Comparison of ENCODE assay signal across 15 mouse cellular contexts in genomic region chr11:25287458-25288247, GRCm38 (mm10).
A peak's percentile ranks its signal among the peaks of the same experiment; 100 is the strongest.
DNase-seq lines count a peak whose midpoint lies in the region; ATAC-seq and TF ChIP-seq lines count a peak whose summit lies in the region.
"Had no signal": no experiment of that assay in that cellular context is flagged by ENCODE, and none has a peak within 500 bp of the region (broad histone marks: within the 10 kb centered on the region; RNA-seq: fewer than 3 reads in every experiment).

No protein-coding gene starts in this region.

- H3K4me3 ChIP-seq in gastrocnemius, adult 2 months: peak overlapping the region; percentile 52
- H3K4me3 ChIP-seq in left cerebral cortex, adult 2 months: peak overlapping the region; percentile 40
- peak overlapping the region; percentile 16; the same call in 1 of the 2 replicates for H3K4me3 ChIP-seq in embryonic facial prominence, embryonic 14.5 days (ENCODE audit: low read depth, low read length)
- no peak overlapping the region for H3K4me3 ChIP-seq in limb, embryonic 15.5 days
- H3K4me3 ChIP-seq: embryonic facial prominence, embryonic 12.5 days had no signal

- intact Hi-C loops in gastrocnemius, adult 2 months (cut with DNase I): no loop called here
- intact Hi-C loops in left cerebral cortex, adult 2 months (cut with DNase I): loop anchor here (5.0 kb wide), 2 partner anchors 130 to 255 kb away; no protein-coding TSS in a partner anchor

- WGBS in embryonic facial prominence, embryonic 14.5 days: 79% methylated on average over 13 of the region's 13 CpGs
- WGBS in limb, embryonic 15.5 days: 69% methylated on average over 13 of the region's 13 CpGs

- peak overlapping the region; percentile 48 for H3K4me2 ChIP-seq in embryonic facial prominence, embryonic 14.5 days (ENCODE audit: low read depth, low read length)
- peak overlapping the region; percentile 31 for H3K4me2 ChIP-seq in limb, embryonic 15.5 days

- no peaks in the 10 kb centered on the region for H3K9me3 ChIP-seq in embryonic facial prominence, embryonic 14.5 days (ENCODE audit: control insufficient read depth, low read length)
- H3K9me3 ChIP-seq in limb, embryonic 15.5 days: no peaks in the 10 kb centered on the region
- H3K9me3 ChIP-seq: embryonic facial prominence, embryonic 12.5 days had no signal

- no peak overlapping the region for H3K27ac ChIP-seq in gastrocnemius, adult 2 months
- peak overlapping the region; percentile 29; the same call in 1 of the 2 replicates for H3K27ac ChIP-seq in left cerebral cortex, adult 2 months
- no peak overlapping the region for H3K27ac ChIP-seq in embryonic facial prominence, embryonic 14.5 days (replicated peaks; ENCODE audit: low read depth, low read length)
- H3K27ac ChIP-seq in limb, embryonic 15.5 days: no peak overlapping the region
- H3K27ac ChIP-seq: embryonic facial prominence, embryonic 12.5 days had no signal

- H3K9ac ChIP-seq in embryonic facial prominence, embryonic 14.5 days (ENCODE audit: low read depth, low read length): no peak overlapping the region
- H3K9ac ChIP-seq in limb, embryonic 15.5 days: no peak overlapping the region
- H3K9ac ChIP-seq: embryonic facial prominence, embryonic 12.5 days had no signal

- H3K27me3 ChIP-seq in embryonic facial prominence, embryonic 14.5 days (replicated peaks; ENCODE audit: control insufficient read depth, insufficient read depth, low read length): no peaks in the 10 kb centered on the region
- H3K27me3 ChIP-seq in limb, embryonic 15.5 days: no peaks in the 10 kb centered on the region
- H3K27me3 ChIP-seq: embryonic facial prominence, embryonic 12.5 days had no signal

- TF ChIP-seq CTCF in gastrocnemius, adult 2 months (IDR thresholded peaks at IDR 0.05): no peak
- TF ChIP-seq CTCF in left cerebral cortex, adult 2 months (IDR thresholded peaks at IDR 0.05): no peak

- H3K4me1 ChIP-seq in embryonic facial prominence, embryonic 14.5 days (ENCODE audit: control insufficient read depth, insufficient read depth, low read length): peaks cover 8% of the 10 kb centered on the region; the same call in 1 of the 2 replicates
- peaks cover 5% of the 10 kb centered on the region; the same call in 1 of the 2 replicates for H3K4me1 ChIP-seq in limb, embryonic 15.5 days

- H3K36me3 ChIP-seq in embryonic facial prominence, embryonic 14.5 days (ENCODE audit: control insufficient read depth, insufficient read depth, low read length): no peaks in the 10 kb centered on the region
- H3K36me3 ChIP-seq in limb, embryonic 15.5 days: no peaks in the 10 kb centered on the region
- H3K36me3 ChIP-seq: embryonic facial prominence, embryonic 12.5 days had no signal

- DNase-seq in gastrocnemius, adult 2 months: no peak
- DNase-seq in gastrocnemius, adult 8-10 months (ENCODE audit: low spot score in 2 of 2): no peak
- no peak for DNase-seq in left cerebral cortex, adult 2 months (ENCODE audit: extremely low spot score in 1 of 2, low spot score in 2 of 2)
- no peak for DNase-seq in left cerebral cortex, adult 11 months (ENCODE audit: low spot score)
- no peak for DNase-seq in embryonic facial prominence, embryonic 14.5 days (ENCODE audit: low spot score)
- DNase-seq in adrenal gland, postnatal 10 days: no peak
- DNase-seq: adrenal gland, adult 8-10 months; cerebellum, adult 2 months; heart, postnatal 4 days; kidney, adult 8-10 months; lung, adult 2 months; midbrain, embryonic 14.5 days had no signal

- ATAC-seq in embryonic facial prominence, embryonic 14.5 days (ENCODE audit: low read depth): no peak
- ATAC-seq in limb, embryonic 15.5 days (ENCODE audit: insufficient number of reproducible peaks, low FRiP score, low TSS enrichment, low read depth): no peak
- ATAC-seq in activated CD4-positive, CD25-positive, alpha-beta regulatory T cell, adult 4 months: no peak
